Mouse (Mus musculus): ENCODE measurements around the gene Wdr63. TPM values are rescaled to one million over a fixed set of nuclear protein-coding genes. Genes with fewer than 3 reads are reported as not detected.
A peak's percentile ranks its signal among the peaks of the same experiment; 100 is the strongest.

The Wdr63 gene
- polyA plus RNA-seq, 1 experiment from 2014 or later, result 0.62 TPM

DNA sequence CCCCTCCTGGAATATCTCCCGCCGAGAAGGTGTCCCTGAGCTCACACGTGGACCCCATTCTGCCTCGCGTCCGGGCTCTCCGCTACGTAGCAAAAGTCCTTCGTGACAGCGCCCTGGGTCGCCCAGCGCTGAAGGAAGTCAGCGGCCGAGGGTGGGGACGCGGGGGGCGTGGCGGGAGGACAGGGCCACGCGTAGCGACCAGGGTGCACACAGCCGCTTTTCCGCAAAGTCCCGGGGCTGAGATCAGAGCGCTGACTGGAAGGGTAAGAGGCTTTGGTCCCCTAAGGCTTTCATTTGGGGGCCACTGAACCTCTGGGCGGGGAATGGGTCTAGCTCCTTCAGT lies 42.1 kb upstream of the Wdr63 start:
- Histone ChIP-seq H3K27ac (ENCODE audit: low read length) (no peak overlapping the region), H3K36me3 (ENCODE audit: control insufficient read depth, insufficient read depth) (no peaks in the 10 kb centered on the region), H3K4me3 (replicated peaks; ENCODE audit: low read length) (peak overlapping the region; percentile 41), H3K9ac (replicated peaks; ENCODE audit: low read depth, low read length) (peak overlapping the region; percentile 26), H3K4me1 (replicated peaks; ENCODE audit: control insufficient read depth, insufficient read depth, low read length) (peaks cover 9% of the 10 kb centered on the region), H3K27me3 (replicated peaks; ENCODE audit: control insufficient read depth, insufficient read depth, low read length) (peaks cover 3% of the 10 kb centered on the region; the same call in 1 of the 2 replicates), H3K4me2 (ENCODE audit: low read length) (peak overlapping the region; percentile 83), H3K9me3 (ENCODE audit: control insufficient read depth, low read length) (no peaks in the 10 kb centered on the region)
- 1% methylated on average over 26 of the region's 26 CpGs for WGBS
- no peak for ATAC-seq

DNA sequence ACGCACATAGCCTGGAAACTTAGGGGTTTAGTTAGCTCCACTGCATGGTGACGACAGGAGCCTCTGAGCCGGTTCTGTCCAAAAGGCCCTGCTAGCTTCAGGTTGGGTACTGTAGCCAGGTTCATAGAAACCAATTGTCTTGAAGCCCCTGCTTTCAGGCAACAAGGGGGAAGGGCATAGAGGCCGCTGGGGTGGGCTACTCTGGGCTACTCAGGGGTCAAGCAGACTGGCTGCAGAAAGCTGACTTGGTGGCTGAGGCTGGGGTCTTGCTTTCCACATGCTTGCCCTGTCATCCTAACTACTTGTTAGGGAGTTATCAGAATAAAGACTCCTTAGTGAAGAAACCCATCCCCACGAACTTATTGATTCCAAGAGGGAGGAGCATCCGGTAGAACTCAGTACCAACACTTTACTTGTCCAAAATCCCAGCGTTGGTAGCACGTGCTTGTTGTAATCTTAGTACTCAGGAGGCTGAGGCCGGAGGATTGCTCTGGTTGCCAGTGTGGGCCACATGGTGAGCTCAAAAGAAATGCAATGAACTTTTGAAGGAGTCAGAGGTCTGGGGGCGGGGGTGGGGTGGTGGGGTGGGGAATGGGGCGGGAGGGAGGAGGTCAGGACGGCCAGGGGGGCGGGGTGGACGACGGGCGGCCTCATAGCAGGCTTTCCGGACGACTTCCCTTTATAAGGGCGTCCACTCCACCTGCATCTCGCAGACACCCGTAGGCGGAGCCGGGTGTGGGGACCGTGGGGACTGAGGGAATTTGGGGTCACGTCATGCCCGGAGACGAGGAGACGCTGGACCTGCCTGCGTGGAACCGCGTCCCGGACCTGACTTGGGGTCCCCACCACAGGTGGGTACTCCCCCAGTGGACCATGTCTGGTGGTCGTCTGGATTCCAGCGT lies 41.5 kb upstream of the Wdr63 start, which contains the start of gene Mcoln2:
TSS of gene Mcoln2 (plus strand) at position 678 of the 902 bp plus-strand sequence.
- 12% methylated on average over 34 of the region's 34 CpGs for WGBS
- Histone ChIP-seq H3K4me3 (replicated peaks; ENCODE audit: low read length) (peak within 1 kb of the TSS; percentile 41), H3K27me3 (replicated peaks; ENCODE audit: control insufficient read depth, insufficient read depth, low read length) (peaks cover 3% of the 10 kb centered on the region; the same call in 1 of the 2 replicates), H3K4me1 (replicated peaks; ENCODE audit: control insufficient read depth, insufficient read depth, low read length) (peaks cover 9% of the 10 kb centered on the region), H3K9ac (replicated peaks; ENCODE audit: low read depth, low read length) (peak within 1 kb of the TSS; percentile 26), H3K4me2 (ENCODE audit: low read length) (peak within 1 kb of the TSS; percentile 83), H3K36me3 (ENCODE audit: control insufficient read depth, insufficient read depth) (no peaks in the 10 kb centered on the region), H3K9me3 (ENCODE audit: control insufficient read depth, low read length) (no peaks in the 10 kb centered on the region), H3K27ac (ENCODE audit: low read length) (no peak within 1 kb of the TSS)
- no peak for ATAC-seq

DNA sequence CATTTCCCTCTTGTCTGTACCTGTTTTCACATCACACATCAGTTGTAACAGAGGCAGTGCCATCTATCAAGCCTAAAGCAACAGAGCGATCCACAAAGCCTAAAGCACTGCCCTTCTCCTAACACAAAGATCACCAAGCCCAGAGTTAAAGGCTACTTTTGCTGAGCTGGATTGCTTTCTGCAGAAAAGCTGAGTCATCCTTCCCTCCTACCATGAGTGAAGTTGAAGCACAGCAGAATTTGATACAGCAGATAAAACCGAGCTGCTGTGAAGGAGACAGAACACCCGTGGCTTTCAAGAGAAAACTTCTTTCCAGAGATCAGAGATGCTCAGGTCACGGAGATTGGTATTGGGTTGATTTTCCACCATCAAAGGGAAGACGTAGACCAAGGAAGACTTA lies 38.2 kb upstream of the Wdr63 start:
- Histone ChIP-seq H3K27me3 (replicated peaks; ENCODE audit: control insufficient read depth, insufficient read depth, low read length) (peaks cover under 1% of the 10 kb centered on the region; the same call in 1 of the 2 replicates), H3K4me2 (ENCODE audit: low read length) (no peak overlapping the region), H3K27ac (ENCODE audit: low read length) (no peak overlapping the region), H3K9me3 (ENCODE audit: control insufficient read depth, low read length) (no peaks in the 10 kb centered on the region), H3K36me3 (ENCODE audit: control insufficient read depth, insufficient read depth) (no peaks in the 10 kb centered on the region), H3K9ac (replicated peaks; ENCODE audit: low read depth, low read length) (no peak overlapping the region), H3K4me3 (replicated peaks; ENCODE audit: low read length) (no peak overlapping the region), H3K4me1 (replicated peaks; ENCODE audit: control insufficient read depth, insufficient read depth, low read length) (peaks cover 9% of the 10 kb centered on the region)
- ATAC-seq, result no peak
- 82% methylated on average over 5 of the region's 5 CpGs for WGBS

DNA sequence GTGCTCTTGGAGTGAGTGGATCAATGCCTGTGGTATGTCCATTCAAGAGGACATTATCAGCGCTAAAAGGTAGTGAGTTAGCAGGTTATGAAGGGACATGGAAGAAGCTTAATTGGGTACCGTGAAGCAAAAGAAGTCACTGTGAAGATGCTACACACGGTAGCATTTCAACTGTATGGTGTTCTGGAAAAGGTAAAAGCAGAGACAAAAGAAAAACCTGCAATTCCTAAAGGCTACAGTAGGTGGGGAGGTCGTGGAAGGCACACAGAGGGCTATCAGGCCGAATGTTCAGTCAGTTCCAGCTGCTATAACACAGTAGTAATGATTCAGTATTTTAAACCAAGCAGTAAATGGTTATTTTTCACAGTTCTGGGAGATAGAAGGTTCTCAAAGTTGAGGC lies 37.6 kb upstream of the Wdr63 start:
- H3K9ac ChIP-seq (replicated peaks; ENCODE audit: low read depth, low read length), result no peak overlapping the region
- no peak overlapping the region for H3K27ac ChIP-seq (ENCODE audit: low read length)
- no peak for ATAC-seq
- H3K36me3 ChIP-seq (ENCODE audit: control insufficient read depth, insufficient read depth), result no peaks in the 10 kb centered on the region
- H3K27me3 ChIP-seq (replicated peaks; ENCODE audit: control insufficient read depth, insufficient read depth, low read length), result no peaks in the 10 kb centered on the region; the same call in 1 of the 2 replicates
- no peak overlapping the region for H3K4me3 ChIP-seq (replicated peaks; ENCODE audit: low read length)
- 66% methylated on average over 5 of the region's 5 CpGs for WGBS
- H3K4me2 ChIP-seq (ENCODE audit: low read length), result no peak overlapping the region
- H3K9me3 ChIP-seq (ENCODE audit: control insufficient read depth, low read length), result no peaks in the 10 kb centered on the region
- H3K4me1 ChIP-seq (replicated peaks; ENCODE audit: control insufficient read depth, insufficient read depth, low read length), result peaks cover 9% of the 10 kb centered on the region

DNA sequence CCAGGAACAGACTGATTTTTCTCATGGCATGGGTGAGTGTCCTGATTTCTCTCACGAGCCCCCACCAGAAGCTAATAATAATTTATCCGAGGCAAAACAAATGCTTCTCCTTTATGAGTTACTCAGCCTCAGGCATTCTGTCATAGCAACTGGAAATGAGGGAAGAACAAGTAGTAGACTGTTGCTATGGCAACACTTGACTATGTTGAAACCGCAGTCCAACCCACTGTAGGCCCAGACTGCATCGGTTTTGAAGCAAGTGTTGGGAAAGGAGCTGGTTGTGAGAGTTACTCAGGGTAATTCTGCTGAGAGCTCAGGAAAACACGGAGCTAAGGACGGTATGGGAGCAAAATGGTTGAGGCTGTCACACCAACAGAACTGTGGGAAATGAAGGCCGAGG lies 34.6 kb upstream of the Wdr63 start:
- Histone ChIP-seq H3K4me1 (replicated peaks; ENCODE audit: control insufficient read depth, insufficient read depth, low read length) (no peaks in the 10 kb centered on the region), H3K27me3 (replicated peaks; ENCODE audit: control insufficient read depth, insufficient read depth, low read length) (no peaks in the 10 kb centered on the region), H3K27ac (ENCODE audit: low read length) (no peak overlapping the region), H3K36me3 (ENCODE audit: control insufficient read depth, insufficient read depth) (no peaks in the 10 kb centered on the region), H3K4me3 (replicated peaks; ENCODE audit: low read length) (no peak overlapping the region), H3K9ac (replicated peaks; ENCODE audit: low read depth, low read length) (no peak overlapping the region), H3K4me2 (ENCODE audit: low read length) (no peak overlapping the region), H3K9me3 (ENCODE audit: control insufficient read depth, low read length) (no peaks in the 10 kb centered on the region)
- WGBS, result 84% methylated on average over 7 of the region's 7 CpGs
- ATAC-seq, result no peak

DNA sequence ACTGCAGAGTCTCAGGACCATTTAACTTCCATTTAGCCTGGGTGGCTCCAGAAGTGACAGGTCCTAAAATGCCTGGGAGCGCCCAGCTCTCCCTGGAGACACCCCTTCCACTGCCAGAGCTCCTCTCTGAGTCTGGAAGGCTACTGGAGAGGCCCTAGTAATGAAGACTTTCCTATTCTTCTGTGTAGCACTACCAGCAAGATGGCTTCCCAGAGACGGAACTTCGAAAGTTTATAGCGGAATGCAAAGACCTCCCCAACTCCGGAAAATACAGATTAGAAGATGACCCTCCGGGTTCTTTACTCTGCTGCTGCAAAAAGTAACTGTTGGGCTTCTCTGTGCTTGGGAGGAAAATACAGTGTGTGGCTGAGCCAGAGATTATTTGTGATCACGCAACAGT lies 32.3 kb upstream of the Wdr63 start:
- no peak overlapping the region for H3K4me3 ChIP-seq (replicated peaks; ENCODE audit: low read length)
- H3K4me1 ChIP-seq (replicated peaks; ENCODE audit: control insufficient read depth, insufficient read depth, low read length), result no peaks in the 10 kb centered on the region
- H3K27ac ChIP-seq (ENCODE audit: low read length), result no peak overlapping the region
- no peaks in the 10 kb centered on the region for H3K9me3 ChIP-seq (ENCODE audit: control insufficient read depth, low read length)
- H3K4me2 ChIP-seq (ENCODE audit: low read length), result no peak overlapping the region
- 93% methylated on average over 7 of the region's 7 CpGs for WGBS
- H3K27me3 ChIP-seq (replicated peaks; ENCODE audit: control insufficient read depth, insufficient read depth, low read length), result no peaks in the 10 kb centered on the region
- H3K9ac ChIP-seq (replicated peaks; ENCODE audit: low read depth, low read length), result no peak overlapping the region
- no peak for ATAC-seq
- H3K36me3 ChIP-seq (ENCODE audit: control insufficient read depth, insufficient read depth), result no peaks in the 10 kb centered on the region

DNA sequence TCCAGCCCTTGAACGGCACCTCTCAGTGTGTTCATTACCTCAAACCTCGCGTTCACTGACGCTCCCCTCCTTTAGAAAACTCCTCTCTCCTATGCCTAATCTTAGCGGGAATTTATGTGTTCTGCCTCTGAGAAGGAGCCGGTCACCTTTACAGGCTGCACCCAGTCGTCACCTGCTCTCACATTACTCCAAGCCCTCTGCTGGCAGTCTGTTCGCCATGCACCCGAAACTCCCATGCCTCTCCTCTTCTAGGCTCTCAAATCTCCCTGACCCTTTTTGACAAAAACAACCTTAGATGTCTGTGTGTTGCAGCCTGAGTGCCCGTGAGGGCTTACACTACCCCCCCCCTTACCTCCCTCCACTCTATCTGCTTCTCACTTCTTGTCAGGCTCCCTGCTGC lies 28.5 kb upstream of the Wdr63 start:
- Histone ChIP-seq H3K27ac (ENCODE audit: low read length) (no peak overlapping the region), H3K36me3 (ENCODE audit: control insufficient read depth, insufficient read depth) (no peaks in the 10 kb centered on the region), H3K4me1 (replicated peaks; ENCODE audit: control insufficient read depth, insufficient read depth, low read length) (no peaks in the 10 kb centered on the region), H3K9ac (replicated peaks; ENCODE audit: low read depth, low read length) (no peak overlapping the region), H3K27me3 (replicated peaks; ENCODE audit: control insufficient read depth, insufficient read depth, low read length) (no peaks in the 10 kb centered on the region), H3K9me3 (ENCODE audit: control insufficient read depth, low read length) (no peaks in the 10 kb centered on the region), H3K4me3 (replicated peaks; ENCODE audit: low read length) (no peak overlapping the region), H3K4me2 (ENCODE audit: low read length) (no peak overlapping the region)
- ATAC-seq, result no peak
- 26% methylated on average over 10 of the region's 10 CpGs for WGBS

DNA sequence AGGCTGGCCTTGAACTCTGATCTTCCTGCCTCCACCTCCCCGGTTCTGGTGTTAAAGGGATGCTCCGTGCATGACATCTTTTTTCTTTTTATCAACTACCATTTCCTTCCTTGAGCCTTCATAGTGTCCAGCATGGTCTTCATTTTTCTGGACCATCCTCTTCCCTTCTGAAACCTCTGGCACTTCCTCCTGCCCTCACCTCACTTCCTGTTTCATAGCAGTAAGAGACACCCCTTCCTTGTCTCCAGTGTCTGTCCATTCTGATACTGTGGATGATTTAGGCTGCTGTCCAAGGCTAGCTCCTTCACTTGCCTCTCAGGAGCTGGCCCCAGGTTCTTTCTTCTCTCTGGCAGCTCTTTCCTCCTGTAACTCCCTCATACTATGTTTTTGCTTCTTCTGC lies 27.5 kb upstream of the Wdr63 start:
- ATAC-seq, result no peak
- H3K9ac ChIP-seq (replicated peaks; ENCODE audit: low read depth, low read length), result no peak overlapping the region
- H3K4me1 ChIP-seq (replicated peaks; ENCODE audit: control insufficient read depth, insufficient read depth, low read length), result no peaks in the 10 kb centered on the region
- H3K27me3 ChIP-seq (replicated peaks; ENCODE audit: control insufficient read depth, insufficient read depth, low read length), result no peaks in the 10 kb centered on the region
- 100% methylated on average over 2 of the region's 2 CpGs for WGBS
- H3K4me3 ChIP-seq (replicated peaks; ENCODE audit: low read length), result no peak overlapping the region
- no peak overlapping the region for H3K27ac ChIP-seq (ENCODE audit: low read length)
- no peak overlapping the region for H3K4me2 ChIP-seq (ENCODE audit: low read length)
- no peaks in the 10 kb centered on the region for H3K36me3 ChIP-seq (ENCODE audit: control insufficient read depth, insufficient read depth)
- H3K9me3 ChIP-seq (ENCODE audit: control insufficient read depth, low read length), result no peaks in the 10 kb centered on the region

DNA sequence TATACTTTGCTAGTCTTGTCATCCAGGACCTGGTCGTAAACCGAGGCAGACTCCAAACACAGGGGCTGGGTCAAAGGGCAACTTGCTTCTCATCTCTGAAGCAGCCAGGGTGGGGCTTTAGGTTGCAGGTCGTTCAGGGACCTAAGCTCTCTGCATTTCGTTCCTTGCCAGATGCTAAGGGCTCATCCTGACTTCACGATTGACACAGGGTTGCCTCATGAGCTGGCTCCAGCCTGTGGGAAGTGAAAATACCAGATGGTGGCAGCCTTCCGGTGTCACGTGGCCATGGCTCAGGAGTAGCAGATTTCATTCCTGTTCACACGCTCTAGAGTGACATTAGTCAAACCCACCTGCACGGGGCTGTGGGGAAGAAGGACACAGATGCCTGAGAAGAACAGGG lies 26.9 kb upstream of the Wdr63 start:
- H3K27ac ChIP-seq (ENCODE audit: low read length), result no peak overlapping the region
- H3K9ac ChIP-seq (replicated peaks; ENCODE audit: low read depth, low read length), result no peak overlapping the region
- no peaks in the 10 kb centered on the region for H3K36me3 ChIP-seq (ENCODE audit: control insufficient read depth, insufficient read depth)
- no peaks in the 10 kb centered on the region for H3K4me1 ChIP-seq (replicated peaks; ENCODE audit: control insufficient read depth, insufficient read depth, low read length)
- no peak for ATAC-seq
- H3K27me3 ChIP-seq (replicated peaks; ENCODE audit: control insufficient read depth, insufficient read depth, low read length), result no peaks in the 10 kb centered on the region
- no peak overlapping the region for H3K4me3 ChIP-seq (replicated peaks; ENCODE audit: low read length)
- no peak overlapping the region for H3K4me2 ChIP-seq (ENCODE audit: low read length)
- H3K9me3 ChIP-seq (ENCODE audit: control insufficient read depth, low read length), result no peaks in the 10 kb centered on the region
- WGBS, result 86% methylated on average over 9 of the region's 9 CpGs

Measured in forebrain, embryonic 16.5 days (tissue).